Mouse (Mus musculus) C2C12 (cell line): Measurements from ENCODE around the gene Mat1a. TPM values are rescaled to one million over a fixed set of nuclear protein-coding genes. Genes with fewer than 3 reads are reported as not detected.

Source experiments
- H3K27me3 ChIP-seq: one replicate; pipeline ENCODE4 v1.6.1; 2011; ENCODE audit not compliant: control insufficient read depth, insufficient read depth, insufficient read length
- H3K36me3 ChIP-seq: one replicate; pipeline ENCODE4 v1.6.1; 2011; ENCODE audit not compliant: control insufficient read depth, insufficient read depth
- H3K4me3 ChIP-seq: one replicate; pipeline ENCODE4 v1.5.1; 2011; ENCODE audit warnings: mild to moderate bottlenecking, control low read depth; ENCODE audit not compliant: poor library complexity, insufficient read depth, severe bottlenecking
- H3K79me2 ChIP-seq: one replicate; pipeline ENCODE4 v1.6.1; 2011; ENCODE audit not compliant: control insufficient read depth, insufficient read depth
- H3K79me3 ChIP-seq: one replicate; pipeline ENCODE4 v1.6.1; 2011; ENCODE audit warnings: low read depth, control low read depth
- H3ac ChIP-seq: one replicate; pipeline ENCODE3; 2011; ENCODE audit warnings: low read depth; ENCODE audit not compliant: control insufficient read depth, insufficient read length
- CEBPB ChIP-seq: IDR thresholded peaks from one replicate; pipeline ENCODE4 v1.6.1; 2011; ENCODE audit warnings: low read depth, mild to moderate bottlenecking, control low read depth, moderate library complexity
- CTCF ChIP-seq: IDR thresholded peaks from one replicate; pipeline ENCODE4 v1.5.1; 2011; ENCODE audit not compliant: control insufficient read depth, insufficient read depth, insufficient read length
- FOSL1 ChIP-seq: IDR thresholded peaks from one replicate; pipeline ENCODE4 v1.8.0; 2011; ENCODE audit warnings: mild to moderate bottlenecking, low read length; ENCODE audit not compliant: poor library complexity, insufficient read depth, severe bottlenecking
- MAX ChIP-seq: IDR thresholded peaks from one replicate; pipeline ENCODE4 v1.6.1; 2011; ENCODE audit warnings: mild to moderate bottlenecking, control low read depth
- MYOD1 ChIP-seq: IDR thresholded peaks from one replicate; pipeline ENCODE4 v1.6.1; 2011; ENCODE audit warnings: low read depth; ENCODE audit not compliant: control insufficient read depth, insufficient read length
- MYOG ChIP-seq: IDR thresholded peaks from one replicate; pipeline ENCODE4 v1.6.1; 2011; ENCODE audit not compliant: control insufficient read depth, insufficient read length; ENCODE audit errors: extremely low read depth
- USF1 ChIP-seq: IDR thresholded peaks from one replicate; pipeline ENCODE4 v1.6.1; 2011; ENCODE audit warnings: low read depth, mild to moderate bottlenecking, control low read depth, moderate library complexity
- polyA plus RNA-seq: library from polyadenylated mRNA; unstranded; fragments of >200 nt; fragmentation: generic; extraction: Trizol; gene quantifications from one replicate; pipeline ENCODE4 v1.2.1, GENCODE M21; 2012; ENCODE audit warnings: missing spikeins

Mat1a gene
- polyA plus RNA-seq, 1 experiment: not detected

DNA sequence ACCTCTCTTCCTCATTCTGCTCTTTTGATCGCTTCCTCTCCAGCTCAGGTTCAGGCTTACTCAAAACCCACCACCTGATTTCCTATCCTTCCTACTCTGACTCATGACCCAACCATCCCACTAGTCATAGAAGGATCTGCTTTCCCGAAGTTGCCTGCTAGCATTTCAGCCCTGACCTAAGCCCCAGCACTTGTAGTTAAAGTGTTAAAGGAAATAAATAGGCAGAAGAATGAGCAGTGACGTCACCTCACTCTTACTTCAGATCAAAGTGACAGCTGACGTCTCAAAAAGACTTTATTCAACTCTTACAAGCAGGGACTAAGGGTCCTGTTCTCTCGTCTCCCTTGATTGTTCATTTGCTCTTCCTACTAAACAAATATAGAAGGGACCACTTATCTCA is 62.4 kb downstream of the Mat1a start:
- Histone ChIP-seq H3K79me3 (no peaks in the 10 kb centered on the region), H3ac (no peak overlapping the region), H3K79me2 (no peaks in the 10 kb centered on the region)

DNA sequence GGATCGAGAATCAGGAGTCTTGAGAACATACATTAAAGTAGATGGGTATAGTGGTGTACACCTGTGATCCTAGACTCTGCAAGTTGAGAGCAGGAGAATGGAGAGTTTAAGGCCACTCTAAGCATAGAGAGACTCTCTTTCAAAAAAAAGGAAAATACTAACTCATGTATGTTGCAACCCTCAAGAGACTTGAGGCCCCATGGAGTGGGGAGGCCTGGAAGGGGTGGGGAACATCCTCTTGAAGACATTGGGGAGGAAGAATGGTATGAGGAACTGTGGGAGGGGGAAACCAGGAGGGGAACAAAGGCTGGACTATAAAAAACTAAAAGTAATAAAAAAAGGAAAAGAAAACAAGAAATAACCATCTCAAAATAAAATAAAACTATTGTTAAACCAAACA is 63.7 kb downstream of the Mat1a start:
- Histone ChIP-seq H3K36me3 (no peaks in the 10 kb centered on the region), H3K79me3 (no peaks in the 10 kb centered on the region), H3ac (no peak overlapping the region), H3K4me3 (no peak overlapping the region), H3K79me2 (no peaks in the 10 kb centered on the region), H3K27me3 (no peaks in the 10 kb centered on the region)
- TF ChIP-seq MAX: no peak
- TF ChIP-seq MYOG: no peak
- TF ChIP-seq FOSL1: no peak
- no peak for TF ChIP-seq USF1
- TF ChIP-seq CEBPB: no peak
- no peak for TF ChIP-seq CTCF

More for the DNA sequence above, 62.4 kb downstream of the Mat1a start:
- no peak overlapping the region for H3K4me3 ChIP-seq
- no peaks in the 10 kb centered on the region for H3K36me3 ChIP-seq
- TF ChIP-seq MAX: no peak
- TF ChIP-seq CEBPB: no peak
- TF ChIP-seq USF1: no peak
- TF ChIP-seq MYOD1: no peak
- TF ChIP-seq CTCF: no peak
- no peak for TF ChIP-seq FOSL1
- TF ChIP-seq MYOG: no peak
- no peaks in the 10 kb centered on the region for H3K27me3 ChIP-seq

DNA sequence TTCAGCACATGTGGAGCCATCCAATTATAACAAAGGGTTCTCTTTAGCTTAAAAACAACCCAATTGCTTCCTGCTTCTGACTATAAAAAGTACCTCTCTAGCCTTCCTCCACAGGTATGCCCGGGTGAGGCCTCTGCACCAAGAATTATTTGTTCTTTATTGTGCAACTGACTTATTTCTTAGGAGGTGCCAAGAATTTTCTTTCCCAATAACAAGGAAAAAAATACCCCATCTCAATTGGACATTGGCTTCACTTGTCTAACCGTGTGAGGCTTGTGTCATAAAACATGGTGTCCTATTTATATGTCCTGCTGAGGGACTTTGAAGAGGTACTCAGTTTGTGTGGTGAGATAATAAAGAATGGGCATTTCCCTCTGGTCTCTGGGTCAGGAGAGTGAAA is 65.7 kb downstream of the Mat1a start:
- Histone ChIP-seq H3ac (no peak overlapping the region), H3K79me3 (no peaks in the 10 kb centered on the region), H3K79me2 (no peaks in the 10 kb centered on the region), H3K27me3 (no peaks in the 10 kb centered on the region), H3K4me3 (no peak overlapping the region), H3K36me3 (no peaks in the 10 kb centered on the region)
- TF ChIP-seq FOSL1 (no peak), USF1 (no peak), MAX (no peak), CEBPB (no peak)

Other genes with a start within 250 kb of the Mat1a start
- gene Sh2d4b, start 211.8 kb upstream of the Mat1a start, polyA plus RNA-seq: 0.09 TPM
- 41.5 TPM for gene Tspan14, start 138.2 kb upstream of the Mat1a start, polyA plus RNA-seq
- gene Fam213a, start 91.2 kb upstream of the Mat1a start, polyA plus RNA-seq: 3.2 TPM
- gene Dydc2, start 35.8 kb upstream of the Mat1a start, polyA plus RNA-seq: 0.07 TPM
- gene Dydc1, start 32.1 kb upstream of the Mat1a start, polyA plus RNA-seq: not detected
- gene Sftpa1, start 26.7 kb downstream of the Mat1a start, polyA plus RNA-seq: not detected
- gene Mbl1, start 46.4 kb downstream of the Mat1a start, polyA plus RNA-seq: not detected
- gene Sftpd, start 80.1 kb downstream of the Mat1a start, polyA plus RNA-seq: not detected
- not detected for gene Gm2832, start 173.8 kb downstream of the Mat1a start, polyA plus RNA-seq
- gene Gm5798, start 243.6 kb downstream of the Mat1a start, polyA plus RNA-seq: not detected